Mouse (Mus musculus): ENCODE results near the gene Akna. TPM values are rescaled to one million over a fixed set of nuclear protein-coding genes. Genes with fewer than 3 reads are reported as not detected.

The Akna gene
- total RNA-seq, 1 experiment, result 2.7 TPM

DNA sequence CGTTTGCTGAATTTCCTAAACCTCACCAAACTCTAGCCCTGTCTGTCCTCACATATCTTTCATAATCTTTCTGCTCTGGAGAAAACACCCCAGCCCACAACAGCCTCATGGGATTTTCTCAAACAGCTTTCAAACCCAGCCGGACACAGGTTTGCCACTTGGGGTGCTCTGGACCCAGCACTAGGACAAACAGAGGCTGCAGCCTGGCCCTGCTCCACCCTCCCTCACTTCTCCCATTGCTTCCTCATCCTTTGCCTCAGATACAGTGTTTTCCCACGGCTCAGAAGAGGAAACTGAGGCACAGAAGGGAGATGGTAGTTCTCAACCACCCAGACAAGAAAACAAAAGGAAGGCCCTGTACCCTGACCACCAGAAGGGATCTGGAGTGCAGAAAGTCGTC, 2.5 kb upstream of the Akna start:
- Histone ChIP-seq H3K9ac (ENCODE audit: insufficient read depth, low read depth, low read length, poor library complexity, severe bottlenecking) (no peak overlapping the region), H3K27ac (ENCODE audit: insufficient read depth, low read depth, low read length, poor library complexity, severe bottlenecking) (no peak overlapping the region), H3K4me1 (ENCODE audit: control insufficient read depth in 2 of 2, insufficient read depth in 2 of 2, low read length in 2 of 2, poor library complexity in 1 of 2) (peaks cover 7 to 14% of the 10 kb centered on the region in 2 experiments; a peak in 1 of 4 replicates), H3K9me3 (ENCODE audit: control insufficient read depth, insufficient read depth, low read depth, low read length) (no peaks in the 10 kb centered on the region), H3K36me3 (ENCODE audit: control insufficient read depth, insufficient read depth, low read length, poor library complexity, severe bottlenecking) (no peaks in the 10 kb centered on the region), H3K4me3 (ENCODE audit: insufficient read depth in 1 of 2, low read depth in 1 of 2, low read length in 2 of 2, poor library complexity in 1 of 2, severe bottlenecking in 1 of 2) (no peak overlapping the region)
- TF ChIP-seq ZNF384 (IDR thresholded peaks at IDR 0.05; ENCODE audit: low read depth, low read length), result no peak
- no peak for TF ChIP-seq HCFC1 (IDR thresholded peaks at IDR 0.05; ENCODE audit: borderline replicate concordance, insufficient read depth, low read length)
- no peak for TF ChIP-seq CHD2 (IDR thresholded peaks at IDR 0.05; ENCODE audit: low read depth, low read length)
- TF ChIP-seq ZC3H11A (IDR thresholded peaks at IDR 0.05; ENCODE audit: borderline replicate concordance, low read depth, low read length), result no peak
- no peak for TF ChIP-seq MAFK (IDR thresholded peaks at IDR 0.05; ENCODE audit: insufficient read depth, low read depth, low read length)
- in situ Hi-C loops (cut with MboI; ENCODE audit: low sequenced_read_pairs in 2 of 2, unreplicated experiment in 2 of 2), result no loop called here
- DNase-seq (ENCODE audit: low read depth, low spot score), result no peak

DNA sequence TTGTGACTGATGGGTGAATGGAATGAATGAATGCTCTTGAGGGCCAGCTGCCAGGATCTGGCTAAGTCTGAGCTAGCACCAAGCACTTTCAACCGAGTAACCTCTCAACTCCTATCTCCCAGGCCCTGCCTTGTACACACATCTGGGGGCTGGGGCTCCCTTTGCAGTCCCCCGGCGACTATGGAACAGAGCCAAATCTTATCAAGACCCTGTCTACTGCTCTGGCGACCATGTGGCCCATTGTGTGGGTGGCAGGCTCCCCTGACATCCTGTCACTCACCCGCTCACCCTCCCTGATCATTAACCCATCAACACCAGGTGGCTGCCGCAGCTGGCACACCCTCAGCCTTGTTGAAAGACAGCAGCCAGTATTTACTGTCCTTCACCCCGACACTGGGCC, 1.9 kb upstream of the Akna start:
- no peak overlapping the region for H3K27ac ChIP-seq (ENCODE audit: insufficient read depth, low read depth, low read length, poor library complexity, severe bottlenecking)
- in situ Hi-C loops (cut with MboI; ENCODE audit: low sequenced_read_pairs in 2 of 2, unreplicated experiment in 2 of 2), result no loop called here
- H3K36me3 ChIP-seq (ENCODE audit: control insufficient read depth, insufficient read depth, low read length, poor library complexity, severe bottlenecking), result no peaks in the 10 kb centered on the region
- H3K4me3 ChIP-seq (ENCODE audit: insufficient read depth in 1 of 2, low read depth in 1 of 2, low read length in 2 of 2, poor library complexity in 1 of 2, severe bottlenecking in 1 of 2), result no peak overlapping the region
- H3K9me3 ChIP-seq (ENCODE audit: control insufficient read depth, insufficient read depth, low read depth, low read length), result no peaks in the 10 kb centered on the region
- no peak for TF ChIP-seq CHD2 (IDR thresholded peaks at IDR 0.05; ENCODE audit: low read depth, low read length)
- no peak for TF ChIP-seq ZNF384 (IDR thresholded peaks at IDR 0.05; ENCODE audit: low read depth, low read length)
- no peak for TF ChIP-seq HCFC1 (IDR thresholded peaks at IDR 0.05; ENCODE audit: borderline replicate concordance, insufficient read depth, low read length)
- TF ChIP-seq MAFK (IDR thresholded peaks at IDR 0.05; ENCODE audit: insufficient read depth, low read depth, low read length), result no peak
- TF ChIP-seq ZC3H11A (IDR thresholded peaks at IDR 0.05; ENCODE audit: borderline replicate concordance, low read depth, low read length), result no peak
- no peak for DNase-seq (ENCODE audit: low read depth, low spot score)
- H3K4me1 ChIP-seq (ENCODE audit: control insufficient read depth in 2 of 2, insufficient read depth in 2 of 2, low read length in 2 of 2, poor library complexity in 1 of 2), result peaks cover 7 to 14% of the 10 kb centered on the region in 2 experiments; a peak in 1 of 4 replicates
- no peak overlapping the region for H3K9ac ChIP-seq (ENCODE audit: insufficient read depth, low read depth, low read length, poor library complexity, severe bottlenecking)

GRCm38 (mm10) chr4:63404205-63404604, 1.1 kb upstream of the Akna start:
- no peak overlapping the region for H3K9ac ChIP-seq (ENCODE audit: insufficient read depth, low read depth, low read length, poor library complexity, severe bottlenecking)
- in situ Hi-C loops (cut with MboI; ENCODE audit: low sequenced_read_pairs in 2 of 2, unreplicated experiment in 2 of 2), result no loop called here
- H3K9me3 ChIP-seq (ENCODE audit: control insufficient read depth, insufficient read depth, low read depth, low read length), result no peaks in the 10 kb centered on the region
- H3K36me3 ChIP-seq (ENCODE audit: control insufficient read depth, insufficient read depth, low read length, poor library complexity, severe bottlenecking), result no peaks in the 10 kb centered on the region
- no peak for DNase-seq (ENCODE audit: low read depth, low spot score)
- no peak overlapping the region for H3K27ac ChIP-seq (ENCODE audit: insufficient read depth, low read depth, low read length, poor library complexity, severe bottlenecking)
- H3K4me3 ChIP-seq (ENCODE audit: insufficient read depth in 1 of 2, low read depth in 1 of 2, low read length in 2 of 2, poor library complexity in 1 of 2, severe bottlenecking in 1 of 2), result no peak overlapping the region
- TF ChIP-seq MAFK (IDR thresholded peaks at IDR 0.05; ENCODE audit: insufficient read depth, low read depth, low read length), result no peak
- peaks cover 3 to 12% of the 10 kb centered on the region in 2 experiments; a peak in 1 of 4 replicates for H3K4me1 ChIP-seq (ENCODE audit: control insufficient read depth in 2 of 2, insufficient read depth in 2 of 2, low read length in 2 of 2, poor library complexity in 1 of 2)

GRCm38 (mm10) chr4:63402558-63402957, 596 bp downstream of the Akna start:
- no peak overlapping the region for H3K27ac ChIP-seq (ENCODE audit: insufficient read depth, low read depth, low read length, poor library complexity, severe bottlenecking)
- DNase-seq (ENCODE audit: low read depth, low spot score), result no peak
- no peak overlapping the region for H3K4me3 ChIP-seq (ENCODE audit: insufficient read depth in 1 of 2, low read depth in 1 of 2, low read length in 2 of 2, poor library complexity in 1 of 2, severe bottlenecking in 1 of 2)
- H3K9ac ChIP-seq (ENCODE audit: insufficient read depth, low read depth, low read length, poor library complexity, severe bottlenecking), result no peak overlapping the region
- TF ChIP-seq HCFC1 (IDR thresholded peaks at IDR 0.05; ENCODE audit: borderline replicate concordance, insufficient read depth, low read length), result no peak
- no peak for TF ChIP-seq CHD2 (IDR thresholded peaks at IDR 0.05; ENCODE audit: low read depth, low read length)
- TF ChIP-seq ZC3H11A (IDR thresholded peaks at IDR 0.05; ENCODE audit: borderline replicate concordance, low read depth, low read length), result no peak
- no peaks in the 10 kb centered on the region for H3K9me3 ChIP-seq (ENCODE audit: control insufficient read depth, insufficient read depth, low read depth, low read length)
- no peaks in the 10 kb centered on the region for H3K36me3 ChIP-seq (ENCODE audit: control insufficient read depth, insufficient read depth, low read length, poor library complexity, severe bottlenecking)
- in situ Hi-C loops (cut with MboI; ENCODE audit: low sequenced_read_pairs in 2 of 2, unreplicated experiment in 2 of 2), result no loop called here
- H3K4me1 ChIP-seq (ENCODE audit: control insufficient read depth in 2 of 2, insufficient read depth in 2 of 2, low read length in 2 of 2, poor library complexity in 1 of 2), result peaks cover 3 to 8% of the 10 kb centered on the region in 2 experiments; a peak in 1 of 4 replicates

GRCm38 (mm10) chr4:63402056-63402455, 1.1 kb downstream of the Akna start:
- TF ChIP-seq HCFC1 (IDR thresholded peaks at IDR 0.05; ENCODE audit: borderline replicate concordance, insufficient read depth, low read length), result no peak
- TF ChIP-seq ZC3H11A (IDR thresholded peaks at IDR 0.05; ENCODE audit: borderline replicate concordance, low read depth, low read length), result no peak
- TF ChIP-seq CHD2 (IDR thresholded peaks at IDR 0.05; ENCODE audit: low read depth, low read length), result no peak
- TF ChIP-seq MAFK (IDR thresholded peaks at IDR 0.05; ENCODE audit: insufficient read depth, low read depth, low read length), result no peak
- TF ChIP-seq ZNF384 (IDR thresholded peaks at IDR 0.05; ENCODE audit: low read depth, low read length), result no peak
- in situ Hi-C loops (cut with MboI; ENCODE audit: low sequenced_read_pairs in 2 of 2, unreplicated experiment in 2 of 2), result no loop called here

More at GRCm38 (mm10) chr4:63402056-63402455, 1.1 kb downstream of the Akna start:
- Histone ChIP-seq H3K27ac (ENCODE audit: insufficient read depth, low read depth, low read length, poor library complexity, severe bottlenecking) (no peak overlapping the region), H3K36me3 (ENCODE audit: control insufficient read depth, insufficient read depth, low read length, poor library complexity, severe bottlenecking) (no peaks in the 10 kb centered on the region), H3K9ac (ENCODE audit: insufficient read depth, low read depth, low read length, poor library complexity, severe bottlenecking) (no peak overlapping the region), H3K4me3 (ENCODE audit: insufficient read depth in 1 of 2, low read depth in 1 of 2, low read length in 2 of 2, poor library complexity in 1 of 2, severe bottlenecking in 1 of 2) (no peak overlapping the region), H3K9me3 (ENCODE audit: control insufficient read depth, insufficient read depth, low read depth, low read length) (no peaks in the 10 kb centered on the region), H3K4me1 (ENCODE audit: control insufficient read depth in 2 of 2, insufficient read depth in 2 of 2, low read length in 2 of 2, poor library complexity in 1 of 2) (peaks cover 3 to 8% of the 10 kb centered on the region in 2 experiments; a peak in 1 of 4 replicates)
- no peak for DNase-seq (ENCODE audit: low read depth, low spot score)
